Mouse (Mus musculus) right cerebral cortex, adult 2 months (tissue): ENCODE data around the gene Rbp1.

Experiments
- DNase-seq, 2 experiments: peaks; one replicate each; pipeline ENCODE4 v3.0.0; 2021 to 2022; ENCODE audit warnings: low spot score in 2 of 2

Gene Rbp1

DNA sequence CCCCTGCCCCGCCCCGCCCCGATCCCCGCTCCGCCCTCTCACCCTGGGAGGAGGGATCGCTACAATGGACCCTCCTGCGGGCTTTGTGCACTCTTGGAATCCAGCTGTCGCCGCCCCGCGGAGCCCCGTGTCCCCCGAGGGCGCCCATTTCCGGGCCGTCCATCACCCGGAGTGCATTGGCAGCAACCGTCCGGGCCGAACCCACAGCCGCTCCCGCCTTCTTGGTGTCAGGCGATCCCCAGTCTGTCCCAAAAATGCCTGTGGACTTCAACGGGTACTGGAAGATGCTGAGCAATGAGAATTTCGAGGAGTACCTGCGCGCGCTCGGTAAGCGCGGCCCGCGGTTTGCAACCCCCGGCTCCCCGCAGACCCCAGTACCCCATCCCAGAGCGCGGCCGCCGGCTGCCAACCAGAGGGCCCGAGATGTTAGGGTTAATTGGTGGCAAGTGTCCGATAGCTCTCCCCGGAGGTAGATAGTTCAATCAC lies 2.0 kb downstream of the Rbp1 start:
- DNase-seq = no peak

DNA sequence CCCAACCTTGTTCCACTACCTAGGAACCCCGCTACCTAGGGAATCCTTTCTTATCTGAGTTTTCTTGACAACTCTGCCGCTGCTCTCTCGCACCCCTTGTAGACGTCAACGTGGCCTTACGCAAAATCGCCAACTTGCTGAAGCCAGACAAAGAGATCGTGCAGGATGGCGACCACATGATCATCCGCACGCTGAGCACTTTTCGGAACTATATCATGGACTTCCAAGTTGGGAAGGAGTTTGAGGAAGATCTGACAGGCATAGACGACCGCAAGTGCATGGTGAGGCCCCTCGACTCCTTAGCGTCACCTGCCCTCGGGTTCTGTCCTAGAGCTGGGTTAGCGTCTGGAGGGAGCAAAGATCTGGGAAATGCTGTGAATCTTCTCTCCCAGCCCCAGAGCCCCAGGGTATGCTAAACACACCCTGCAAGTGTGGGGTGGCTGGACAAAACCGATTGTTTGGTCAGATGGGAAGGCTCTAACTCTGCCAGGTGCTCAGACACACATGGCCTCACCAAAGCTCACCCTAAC lies 2.7 kb downstream of the Rbp1 start:
- DNase-seq = no peak

- no peak for DNase-seq
Observed at GRCm38 (mm10) chr9:98427906-98428517, 5.3 kb downstream of the Rbp1 start.

DNA sequence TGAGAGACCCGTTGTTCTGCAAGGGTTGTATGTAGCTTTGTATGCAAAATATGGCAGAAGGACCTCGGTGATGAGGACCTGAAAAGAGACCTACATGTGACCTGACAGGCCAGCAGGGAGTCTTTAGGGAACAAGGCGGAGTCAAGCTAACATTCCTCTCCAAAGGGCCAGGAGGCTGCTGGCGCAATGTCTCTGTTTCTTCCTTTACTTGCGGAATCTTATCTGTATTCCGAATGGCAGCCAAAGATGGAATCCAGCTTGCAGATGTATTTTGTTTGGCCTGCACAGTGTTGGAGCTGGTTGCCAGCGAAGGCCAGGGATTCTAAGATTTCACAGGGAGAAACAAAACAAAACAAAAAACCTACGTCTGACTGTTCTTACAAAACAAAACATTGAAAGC lies 6.0 kb downstream of the Rbp1 start:
- no peak for DNase-seq

GRCm38 (mm10) chr9:98429806-98430205 lies 7.0 kb downstream of the Rbp1 start:
- no peak for DNase-seq

DNA sequence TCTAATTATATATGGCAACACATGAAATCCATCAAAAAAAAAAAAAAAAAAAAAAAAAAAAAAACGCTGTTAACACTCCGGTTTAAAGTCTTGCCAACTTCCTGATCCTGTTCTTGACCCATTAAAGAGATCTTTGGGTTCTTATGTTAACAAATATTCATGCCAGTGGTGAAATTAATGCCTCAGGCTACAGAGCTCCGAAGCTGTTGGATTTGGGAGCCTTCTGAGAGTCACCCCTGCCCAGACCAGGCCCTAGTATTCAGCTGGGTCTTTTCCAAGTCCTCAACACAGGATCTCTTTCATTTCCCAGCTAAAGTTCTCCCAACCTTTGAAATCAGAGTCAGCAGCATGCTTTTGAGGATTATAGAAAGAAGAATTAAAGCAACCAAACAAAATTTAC lies 7.8 kb downstream of the Rbp1 start:
- DNase-seq = no peak

- no peak for DNase-seq
Observed at GRCm38 (mm10) chr9:98433021-98433420, 10.3 kb downstream of the Rbp1 start.

- no peak for DNase-seq
Observed at GRCm38 (mm10) chr9:98433956-98434588, 11.3 kb downstream of the Rbp1 start.

- no peak for DNase-seq
Observed at GRCm38 (mm10) chr9:98437819-98438218, 15.1 kb downstream of the Rbp1 start.

- DNase-seq = no peak
Observed at GRCm38 (mm10) chr9:98439091-98439490, 16.3 kb downstream of the Rbp1 start.

DNA sequence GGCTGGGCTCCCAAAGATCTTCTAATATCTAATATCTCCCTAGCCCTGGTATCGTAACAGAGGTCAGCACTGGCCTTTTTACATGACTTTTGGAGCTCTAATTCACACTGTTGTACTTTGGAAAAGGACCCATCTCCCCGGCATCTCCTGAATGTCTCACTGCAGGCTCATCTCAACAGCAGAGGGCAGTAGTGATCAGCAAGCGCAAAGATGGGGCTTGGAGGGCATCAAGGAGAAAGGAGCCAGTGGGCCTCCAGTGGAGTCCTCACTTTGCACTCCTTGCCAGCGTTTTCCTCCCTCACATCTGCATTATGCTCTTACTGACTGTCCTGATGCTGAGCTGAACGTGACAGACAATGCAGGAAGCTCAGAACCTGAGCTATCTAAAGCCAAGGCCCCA lies 19.9 kb downstream of the Rbp1 start:
- peak in 1 of 2 experiments; percentile 40 for DNase-seq

- DNase-seq = no peak
Observed at GRCm38 (mm10) chr9:98445359-98446149, 22.8 kb downstream of the Rbp1 start.

GRCm38 (mm10) chr9:98450976-98451375 lies 28.2 kb downstream of the Rbp1 start:
- DNase-seq = no peak

DNA sequence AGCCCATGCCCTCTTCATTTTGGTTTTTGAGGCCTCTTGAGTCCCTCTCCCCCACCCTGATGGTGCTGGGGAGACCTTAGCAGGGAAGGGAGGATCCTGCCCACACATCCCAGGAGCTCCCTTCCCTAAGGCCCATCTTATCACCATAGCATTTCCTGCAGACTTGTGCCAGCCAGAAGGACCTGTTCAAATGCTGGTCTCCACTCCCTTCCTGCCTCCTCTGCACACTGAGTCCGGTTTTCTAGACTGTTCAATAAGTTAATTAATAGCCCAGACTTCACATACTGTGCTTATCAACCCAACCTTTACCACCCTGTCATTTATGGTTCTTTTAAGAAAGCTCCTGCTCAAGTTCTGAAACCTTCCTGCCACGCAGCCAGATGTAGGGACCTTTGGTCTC lies 43.9 kb downstream of the Rbp1 start:
- DNase-seq = no peak

DNA sequence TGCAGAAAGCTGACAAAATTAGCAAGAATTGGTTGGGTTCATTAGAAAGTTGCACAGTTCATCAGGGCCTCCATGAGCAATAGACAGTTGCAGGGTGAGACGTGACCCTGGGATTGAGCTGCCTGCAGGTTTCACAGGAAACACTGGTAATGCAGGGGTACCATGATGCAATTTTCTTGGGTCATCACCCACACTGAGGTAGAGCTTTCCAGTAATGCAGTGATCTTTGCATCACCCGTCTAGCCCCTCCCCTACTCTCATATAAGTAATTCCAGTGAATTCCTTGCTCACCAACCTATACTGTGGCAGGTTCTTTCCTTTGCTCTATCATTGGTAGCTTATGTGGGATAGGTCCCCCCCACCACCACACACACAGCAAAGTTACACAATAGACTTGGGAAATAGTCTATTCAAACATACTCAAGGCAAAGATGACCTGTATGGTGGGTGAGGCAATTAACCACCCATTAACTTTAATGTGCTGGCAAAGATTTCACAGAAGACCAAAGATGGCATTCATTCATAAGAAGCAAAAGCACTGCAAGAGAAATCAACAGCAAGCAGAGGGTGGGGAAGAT lies 57.5 kb downstream of the Rbp1 start:
- no peak for DNase-seq

DNA sequence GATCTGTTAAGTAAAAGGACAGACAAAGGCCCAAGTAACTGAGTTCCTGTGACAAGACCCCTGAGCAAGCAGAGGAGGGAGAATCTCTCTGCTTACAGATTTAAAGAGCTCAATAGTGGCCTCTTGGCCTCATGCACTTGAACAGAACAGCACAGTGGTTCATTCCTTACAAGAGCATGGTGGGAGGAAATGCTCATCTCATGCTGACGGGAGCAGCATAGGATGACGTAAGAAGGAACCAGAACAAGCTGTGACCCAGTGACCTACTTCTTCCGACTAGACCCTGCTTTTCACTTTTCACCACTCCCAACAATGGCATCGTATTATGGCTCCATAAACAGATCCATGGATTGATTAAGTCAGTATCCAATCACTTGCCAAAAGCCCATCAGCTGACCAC lies 59.5 kb downstream of the Rbp1 start:
- DNase-seq = no peak

DNA sequence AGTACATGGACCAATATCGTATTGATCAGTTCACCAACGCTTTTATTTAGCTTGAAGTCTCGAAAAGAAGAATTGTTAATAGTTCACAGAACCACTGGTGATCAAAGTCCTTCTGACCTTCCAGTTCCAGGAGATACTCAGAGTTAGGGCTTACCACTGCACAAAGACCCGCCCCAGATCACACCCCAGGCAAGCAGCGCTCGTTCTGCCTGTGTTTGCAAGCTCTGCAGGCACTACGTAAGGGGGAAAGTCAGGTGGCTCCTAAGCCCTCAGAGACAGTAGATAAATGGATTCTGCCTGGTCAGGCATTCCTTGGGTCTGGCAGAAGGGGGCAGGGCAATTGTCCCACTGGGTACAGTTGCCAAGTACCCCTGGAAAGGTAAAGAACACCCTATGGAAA lies 62.3 kb downstream of the Rbp1 start:
- no peak for DNase-seq

- no peak for DNase-seq
Observed at GRCm38 (mm10) chr9:98485815-98486214, 63.1 kb downstream of the Rbp1 start, which contains the start of gene Rbp2. Rbp2 (plus strand) TSS chr9:98486115.

DNA sequence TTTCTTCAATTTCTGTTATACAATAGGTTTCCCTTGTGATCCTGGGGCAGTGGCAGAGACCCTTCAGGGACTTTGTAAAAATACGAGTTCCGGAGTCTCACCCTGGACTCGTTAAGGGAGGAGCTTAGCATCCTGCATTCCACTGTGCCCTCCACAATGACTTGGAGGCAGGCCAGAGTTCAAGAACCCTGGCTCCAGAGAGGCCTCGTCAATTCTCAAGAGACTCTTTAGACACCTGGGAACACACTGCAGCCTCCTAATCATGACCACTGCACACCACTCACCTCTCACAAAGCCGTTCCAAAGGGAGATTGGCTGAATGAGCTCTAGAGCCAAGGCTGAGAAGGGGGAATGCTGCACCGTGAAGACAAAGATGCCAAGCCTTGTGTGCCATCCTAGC lies 64.5 kb downstream of the Rbp1 start:
- no peak for DNase-seq

DNA sequence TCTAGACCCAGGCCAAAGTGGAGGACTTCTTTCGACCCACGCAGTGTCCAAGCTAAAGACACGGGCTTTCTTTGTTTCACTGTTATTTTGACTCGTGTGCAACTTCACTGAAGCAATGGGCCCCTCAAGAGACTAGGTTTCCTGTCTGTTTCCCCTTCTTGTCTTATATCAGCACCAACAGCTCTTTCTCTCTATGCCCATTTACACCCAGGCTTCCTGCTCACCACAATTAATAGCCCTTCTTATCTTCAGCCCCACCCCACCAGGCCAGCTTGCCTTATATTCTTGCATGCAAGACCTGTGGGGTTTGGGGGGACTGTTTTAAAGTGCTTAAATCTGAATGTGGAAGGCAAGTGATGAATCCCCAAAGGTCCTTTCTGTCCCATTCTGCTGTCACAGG lies 66.8 kb downstream of the Rbp1 start:
- DNase-seq = no peak

GRCm38 (mm10) chr9:98490128-98490527 lies 67.4 kb downstream of the Rbp1 start:
- DNase-seq = no peak

DNA sequence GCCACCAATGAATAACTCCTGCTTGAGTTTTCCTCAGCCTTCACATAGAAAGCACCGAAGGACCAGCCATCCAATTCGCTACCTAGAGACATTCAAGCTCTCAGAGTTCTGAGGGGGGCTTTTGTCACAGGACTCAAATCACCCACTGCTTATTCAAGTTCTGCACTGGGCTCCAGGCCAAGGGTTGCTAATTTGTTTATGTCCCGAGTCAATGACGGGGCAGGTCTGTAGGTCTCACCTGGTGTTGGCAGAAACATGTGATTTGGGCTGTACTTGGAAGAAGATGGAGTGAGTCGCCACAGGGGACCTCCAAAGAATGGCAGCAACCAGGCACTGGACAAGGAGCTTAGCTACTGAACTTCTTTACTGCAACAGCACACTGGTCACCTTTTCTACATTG lies 68.3 kb downstream of the Rbp1 start:
- no peak for DNase-seq
